Mouse (Mus musculus): Measurements from ENCODE around the gene Bdh1.
"Not testable (repeated sequence)": the region's sequence is repeated elsewhere in the genome, so short reads cannot be mapped to it uniquely, and the experiment has no call there.

The Bdh1 gene

DNA sequence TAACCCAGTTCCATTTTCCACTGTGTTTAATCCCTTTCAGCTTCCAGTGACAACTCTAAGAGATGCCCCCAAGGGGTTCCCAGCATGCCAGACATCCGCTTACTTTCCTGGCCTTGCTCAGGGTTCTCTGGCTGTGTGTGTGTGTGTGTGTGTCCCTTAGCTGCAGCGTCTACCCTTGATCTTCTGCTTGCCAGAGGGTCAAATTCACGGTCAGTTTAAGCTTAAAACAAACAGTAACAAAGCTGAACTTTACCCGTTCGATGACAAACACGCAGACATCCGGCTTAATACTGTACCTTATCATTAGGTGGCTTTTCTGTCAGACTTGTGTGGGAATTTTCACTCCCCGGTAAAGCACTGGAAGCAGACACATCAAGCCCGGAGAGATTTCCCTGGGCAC lies at the start of gene Bdh1:
Bdh1 (plus strand) TSS at position 281 of the 400 bp plus-strand sequence.
- DNase-seq, result peak; percentile 72

GRCm38 (mm10) chr16:31372316-31372715 lies 49.8 kb upstream of the Bdh1 start:
- DNase-seq, result not testable (repeated sequence)

DNA sequence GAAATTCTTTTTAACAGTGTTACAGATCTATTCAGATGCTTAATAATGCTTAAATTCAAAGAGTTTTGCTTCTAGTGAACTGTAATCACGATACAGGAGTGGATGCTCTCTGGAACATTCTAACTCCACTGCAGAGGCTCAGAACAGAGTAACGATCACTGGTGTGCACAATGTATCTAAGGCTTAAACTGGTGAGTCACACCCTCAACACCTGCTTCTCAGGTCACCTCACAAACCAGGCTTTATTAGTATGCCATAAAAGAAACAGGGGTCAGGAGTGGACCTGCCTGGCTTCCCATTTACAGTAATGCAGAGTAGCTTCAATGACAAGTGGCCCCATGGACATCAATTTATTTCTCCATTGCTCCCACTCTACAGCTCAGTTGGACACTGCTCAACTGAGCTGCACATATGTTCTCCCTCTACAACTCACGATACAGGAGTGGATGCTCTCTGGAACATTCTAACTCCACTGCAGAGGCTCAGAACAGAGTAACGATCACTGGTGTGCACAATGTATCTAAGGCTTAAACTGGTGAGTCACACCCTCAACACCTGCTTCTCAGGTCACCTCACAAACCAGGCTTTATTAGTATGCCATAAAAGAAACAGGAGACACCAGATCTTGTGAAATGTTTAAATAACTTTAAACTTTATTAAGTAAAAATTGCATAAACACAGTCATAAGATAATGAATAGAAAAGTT lies 46.0 kb upstream of the Bdh1 start:
- not testable (repeated sequence) for DNase-seq

DNA sequence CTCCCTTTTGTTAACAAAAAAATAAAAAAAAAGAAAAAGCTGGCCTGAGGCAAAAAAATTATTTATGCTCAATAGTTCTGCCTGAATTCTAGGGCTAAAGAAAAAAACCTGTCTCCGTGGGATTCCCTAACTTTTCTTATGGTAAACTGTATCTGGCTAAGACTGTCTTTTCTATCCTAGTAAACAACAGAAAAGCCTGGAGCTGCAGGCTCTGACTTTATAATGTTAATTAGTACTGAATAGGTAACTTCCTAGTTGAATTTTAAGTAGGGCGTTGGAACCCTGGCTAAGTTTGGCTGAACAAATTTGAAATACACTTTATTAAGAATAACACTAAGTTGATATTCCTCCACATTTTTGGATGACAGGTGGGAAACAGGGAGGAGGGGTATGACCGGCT lies 33.8 kb upstream of the Bdh1 start:
- DNase-seq, result peak; percentile 52

DNA sequence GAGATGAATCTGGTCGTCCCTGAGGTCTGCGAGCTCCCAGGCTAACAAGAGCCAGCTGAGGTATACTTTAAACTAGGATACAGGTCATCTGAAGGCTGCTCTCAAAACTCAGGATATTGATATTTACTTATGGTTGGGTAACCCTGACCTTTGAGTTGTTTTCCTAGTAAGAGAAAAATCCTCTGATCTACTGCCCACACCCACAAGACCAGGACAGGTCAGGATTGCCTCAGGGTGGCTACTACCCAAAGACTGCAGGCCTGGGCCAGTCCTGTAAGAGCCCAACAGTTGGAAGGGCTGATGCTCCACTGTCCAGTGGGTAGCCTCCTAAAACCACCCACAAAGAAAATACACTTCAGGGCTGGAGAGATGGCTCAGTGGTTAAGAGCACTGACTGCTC lies 22.8 kb upstream of the Bdh1 start:
- peak; percentile 33 for DNase-seq

DNA sequence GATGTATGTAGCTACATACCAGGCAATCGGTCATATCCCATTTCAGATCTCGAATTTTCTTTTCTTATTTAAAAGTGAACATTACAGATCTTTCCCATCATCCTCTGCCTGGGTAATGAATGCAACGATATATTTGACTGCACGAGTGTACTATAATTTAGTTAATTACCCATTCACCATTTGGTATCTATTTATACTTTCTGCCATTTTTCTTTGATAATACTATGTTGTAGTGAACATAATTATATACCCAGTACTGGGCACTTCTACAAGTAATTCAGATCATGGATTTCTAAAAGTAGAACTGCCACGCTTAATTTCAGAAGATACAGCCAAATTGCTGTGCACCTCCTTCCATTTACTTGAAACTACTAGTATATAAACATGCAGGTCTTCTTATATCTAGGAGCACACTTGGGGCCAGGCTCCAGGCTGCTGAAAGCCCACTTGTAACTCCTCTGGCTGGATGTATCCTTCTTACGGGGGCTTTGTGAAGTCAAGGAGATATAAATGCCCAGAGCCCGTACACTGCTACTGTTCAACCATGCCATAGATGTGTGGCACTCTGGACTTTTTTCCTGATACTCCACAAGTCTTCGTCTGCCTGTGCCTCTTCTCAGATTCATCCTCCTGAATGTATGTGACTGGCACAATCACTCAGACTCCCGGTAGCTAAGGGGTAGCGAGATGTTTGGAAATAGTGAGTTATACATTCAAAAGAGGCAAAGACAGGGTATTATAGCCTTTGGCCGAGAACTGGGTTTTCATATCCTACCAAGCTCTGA lies 21.0 kb upstream of the Bdh1 start:
- DNase-seq, result no peak

DNA sequence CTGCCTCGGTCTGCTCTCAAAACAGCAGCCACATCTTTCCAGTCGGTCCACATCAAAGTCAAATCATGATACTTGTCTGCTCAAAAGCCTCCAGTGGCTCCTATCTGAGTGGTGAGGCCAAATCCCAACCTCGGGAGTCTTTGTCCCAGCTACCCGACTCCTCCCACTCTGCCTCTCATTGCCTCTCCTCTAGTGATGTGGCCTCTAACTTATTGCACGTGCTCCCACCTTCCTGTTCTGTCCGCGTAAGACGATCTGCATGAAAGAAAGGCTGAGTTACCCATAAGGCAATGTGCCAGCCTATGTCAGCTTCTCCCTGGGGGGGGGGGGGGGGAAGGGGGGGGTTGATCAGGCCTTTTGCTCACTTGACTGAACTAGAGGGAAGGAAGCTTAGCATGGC lies 20.0 kb upstream of the Bdh1 start:
- no peak for DNase-seq

- no peak for DNase-seq
Observed at GRCm38 (mm10) chr16:31403971-31404370, 18.1 kb upstream of the Bdh1 start.

- DNase-seq, result no peak
Observed at GRCm38 (mm10) chr16:31405040-31405439, 17.0 kb upstream of the Bdh1 start.

DNA sequence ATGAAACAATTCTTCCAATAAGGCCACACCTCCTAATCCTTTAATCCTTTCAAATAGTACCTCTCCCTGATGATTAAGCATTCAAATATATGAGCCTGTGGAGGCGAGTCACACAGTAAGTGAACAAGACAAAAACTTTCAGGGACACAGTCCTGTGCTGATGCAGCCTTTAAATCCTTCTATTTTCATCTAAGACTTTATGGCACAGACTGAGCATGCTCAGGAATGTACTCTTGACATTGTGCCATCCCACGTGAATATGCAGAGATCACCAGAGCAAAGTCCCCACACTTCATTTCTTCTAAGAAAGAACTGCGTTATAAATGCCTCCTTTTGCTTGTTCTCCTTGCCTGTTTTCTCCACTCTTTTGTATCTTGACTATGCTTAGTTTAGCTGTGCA lies 14.2 kb upstream of the Bdh1 start:
- peak; percentile 55 for DNase-seq

DNA sequence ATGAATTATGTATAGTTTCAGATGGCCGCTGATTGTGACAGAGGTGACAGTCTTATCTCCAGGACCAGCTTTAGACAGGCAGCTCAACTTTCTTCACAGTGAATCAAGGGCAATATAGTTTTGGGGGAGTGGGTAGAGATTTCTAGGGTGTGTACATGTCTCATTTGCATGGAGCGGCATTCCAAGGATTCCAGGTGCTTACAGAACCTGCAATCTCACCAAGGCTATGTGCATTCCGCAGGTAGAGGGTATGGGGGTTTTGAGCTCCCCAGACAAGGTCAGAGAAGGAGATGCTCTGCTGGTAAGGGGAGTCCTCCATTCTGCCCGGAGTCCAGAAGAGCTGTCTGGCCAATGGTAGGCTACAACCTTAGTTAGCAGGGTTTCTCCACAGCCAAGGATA lies 11.1 kb upstream of the Bdh1 start:
- DNase-seq, result no peak

- DNase-seq, result no peak
Observed at GRCm38 (mm10) chr16:31412321-31412720, 9.8 kb upstream of the Bdh1 start.

GRCm38 (mm10) chr16:31413777-31414176 lies 8.3 kb upstream of the Bdh1 start:
- no peak for DNase-seq

DNA sequence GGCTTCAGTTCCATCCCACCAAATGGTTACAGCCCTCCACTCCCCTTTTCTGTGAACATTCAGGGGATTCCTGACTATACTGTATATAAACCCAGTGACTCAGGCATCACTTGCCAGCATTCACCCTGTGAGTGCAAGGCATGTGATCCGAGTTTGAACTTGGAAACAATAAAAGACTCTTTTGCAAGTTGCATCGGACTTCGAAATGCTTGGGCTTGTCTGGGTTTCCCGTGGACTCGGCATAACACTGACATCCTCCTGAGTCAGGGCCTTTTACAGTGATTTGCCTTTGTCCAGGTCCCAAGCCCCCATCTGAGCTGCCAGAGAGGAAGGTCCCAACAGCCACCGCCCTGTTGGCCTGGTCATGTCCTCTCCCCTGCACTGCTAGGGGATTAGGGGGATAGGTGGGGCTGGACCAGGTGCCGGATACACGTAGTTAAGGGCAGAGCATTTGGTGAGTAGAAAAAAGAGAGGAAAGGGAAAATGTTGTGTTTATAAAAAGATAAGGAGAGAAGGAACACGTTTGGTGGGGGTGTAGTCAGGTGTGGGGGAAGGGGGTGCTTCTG lies 6.1 kb upstream of the Bdh1 start:
- no peak for DNase-seq

- no peak for DNase-seq
Observed at GRCm38 (mm10) chr16:31418704-31419103, 3.4 kb upstream of the Bdh1 start.

DNA sequence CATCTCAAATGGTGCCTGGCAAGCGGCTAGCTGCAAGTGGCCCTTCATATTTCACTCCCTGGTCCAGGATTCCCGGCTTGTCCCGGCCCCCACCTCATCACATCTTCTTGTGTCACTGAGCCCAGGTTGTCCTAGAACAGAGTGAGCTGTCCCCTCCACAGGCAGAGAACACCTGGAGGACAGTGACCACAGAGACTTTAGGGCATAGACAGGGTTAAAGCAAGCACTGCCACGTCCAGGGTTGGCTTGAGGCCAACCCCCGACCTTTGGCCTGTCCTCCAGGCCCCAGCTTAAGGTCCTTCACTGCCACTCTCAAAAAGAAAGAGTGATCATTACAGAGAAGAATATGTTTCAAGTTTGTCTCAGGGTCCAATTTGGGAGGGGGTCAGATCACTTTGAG lies 2.6 kb upstream of the Bdh1 start:
- peak; percentile 52 for DNase-seq

GRCm38 (mm10) chr16:31422722-31423121 lies 642 bp downstream of the Bdh1 start:
- no peak for DNase-seq

- no peak for DNase-seq
Observed at GRCm38 (mm10) chr16:31423368-31423767, 1.3 kb downstream of the Bdh1 start.

DNA sequence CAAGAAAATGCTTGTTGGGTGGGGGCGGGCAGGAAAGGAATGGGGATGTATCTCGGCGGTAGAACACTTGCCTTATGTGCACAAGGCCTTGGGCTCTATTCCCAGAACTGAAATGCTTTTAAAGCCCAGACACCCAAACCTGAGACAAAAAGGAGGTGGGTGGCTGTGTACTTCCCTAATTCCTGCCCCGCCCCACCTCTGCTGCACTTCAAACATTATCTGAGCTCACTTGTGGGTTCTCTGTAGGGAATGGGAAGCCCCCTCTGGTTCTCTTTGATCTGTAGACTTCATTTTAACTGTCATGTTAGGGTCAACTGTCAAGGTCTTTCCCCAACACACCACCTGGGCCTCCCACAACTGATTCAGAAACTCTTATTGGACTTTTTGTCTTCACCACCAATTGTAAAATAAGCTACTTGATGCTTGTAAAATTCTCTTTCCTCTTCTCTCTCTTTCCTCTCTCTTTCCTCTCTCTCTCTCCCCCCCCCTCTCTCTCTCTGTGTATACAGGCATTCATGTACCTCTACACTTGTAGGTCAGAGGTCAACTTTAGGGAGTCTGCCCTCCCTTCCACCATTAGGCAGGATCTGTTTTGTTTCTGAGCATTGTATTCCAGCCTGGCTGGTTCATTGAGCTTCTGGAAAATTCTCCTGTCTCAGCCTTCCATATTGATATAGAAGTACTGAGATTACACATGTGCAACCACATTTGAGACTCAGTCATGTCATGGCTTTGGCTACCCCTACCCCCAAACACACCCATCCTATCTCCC lies 2.5 kb downstream of the Bdh1 start:
- no peak for DNase-seq

GRCm38 (mm10) chr16:31425508-31425907 lies 3.4 kb downstream of the Bdh1 start:
- DNase-seq, result peak; percentile 89

DNA sequence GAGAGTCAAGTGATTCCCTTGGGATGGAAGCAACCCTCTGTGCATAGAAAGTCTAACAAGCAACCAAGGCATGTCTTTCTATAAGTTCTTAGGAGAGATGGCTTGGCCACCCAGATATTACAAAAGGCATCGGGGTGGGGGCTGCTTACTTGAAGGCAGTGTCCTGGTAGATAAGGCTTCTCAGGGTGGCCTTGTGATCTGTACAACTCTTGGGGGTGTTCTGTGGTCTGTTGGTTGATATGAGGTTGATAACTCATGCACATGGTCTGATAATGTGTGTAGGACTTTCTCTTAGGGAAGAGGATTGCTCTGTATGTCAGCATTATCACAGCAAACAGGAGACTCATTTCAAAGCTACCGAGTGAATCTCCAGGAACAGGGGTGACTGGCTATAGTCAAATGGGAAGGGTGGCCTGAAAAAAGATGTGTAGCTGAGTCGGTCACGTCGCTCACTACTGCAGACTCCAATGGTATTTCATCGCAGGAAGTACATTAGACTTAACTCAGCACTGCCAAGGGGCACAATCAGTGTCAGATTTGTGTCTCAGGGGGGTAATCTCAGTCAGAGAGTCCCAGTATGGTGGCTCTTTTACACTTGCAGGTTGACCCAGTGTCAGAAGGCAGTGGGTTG lies 4.5 kb downstream of the Bdh1 start:
- no peak for DNase-seq

- no peak for DNase-seq
Observed at GRCm38 (mm10) chr16:31428335-31428674, 6.2 kb downstream of the Bdh1 start.

Data from kidney, adult 9 months (tissue).